Mouse (Mus musculus): ENCODE results near the gene Rufy4.

Gene Rufy4

GRCm38 (mm10) chr1:74124991-74125552 is at the start of gene Rufy4:
Rufy4 (plus strand) TSS chr1:74125541.
- DNase-seq (ENCODE audit: low spot score in 2 of 2), result peak; percentile 56 to 65

- no peak for DNase-seq (ENCODE audit: low spot score in 2 of 2)
Observed at GRCm38 (mm10) chr1:74076230-74076629, 49.1 kb upstream of the Rufy4 start.

- DNase-seq (ENCODE audit: low spot score in 2 of 2), result peak; percentile 34 to 71
Observed at GRCm38 (mm10) chr1:74077353-74077752, 48.0 kb upstream of the Rufy4 start.

- no peak for DNase-seq (ENCODE audit: low spot score in 2 of 2)
Observed at GRCm38 (mm10) chr1:74081573-74081989, 43.8 kb upstream of the Rufy4 start.

- DNase-seq (ENCODE audit: low spot score in 2 of 2), result no peak
Observed at GRCm38 (mm10) chr1:74082841-74083463, 42.4 kb upstream of the Rufy4 start.

- no peak for DNase-seq (ENCODE audit: low spot score in 2 of 2)
Observed at GRCm38 (mm10) chr1:74084065-74084705, 41.2 kb upstream of the Rufy4 start.

- DNase-seq (ENCODE audit: low spot score in 2 of 2), result no peak
Observed at GRCm38 (mm10) chr1:74084752-74085151, 40.6 kb upstream of the Rufy4 start.

- DNase-seq (ENCODE audit: low spot score in 2 of 2), result no peak
Observed at GRCm38 (mm10) chr1:74085566-74085965, 39.8 kb upstream of the Rufy4 start.

GRCm38 (mm10) chr1:74088569-74088968 is 36.8 kb upstream of the Rufy4 start:
- DNase-seq (ENCODE audit: low spot score in 2 of 2), result no peak

- DNase-seq (ENCODE audit: low spot score in 2 of 2), result no peak
Observed at GRCm38 (mm10) chr1:74090329-74090728, 35.0 kb upstream of the Rufy4 start.

- DNase-seq (ENCODE audit: low spot score in 2 of 2), result no peak
Observed at GRCm38 (mm10) chr1:74091138-74091537, 34.2 kb upstream of the Rufy4 start.

- no peak for DNase-seq (ENCODE audit: low spot score in 2 of 2)
Observed at GRCm38 (mm10) chr1:74091611-74092224, 33.6 kb upstream of the Rufy4 start.

- no peak for DNase-seq (ENCODE audit: low spot score in 2 of 2)
Observed at GRCm38 (mm10) chr1:74092242-74092641, 33.1 kb upstream of the Rufy4 start.

GRCm38 (mm10) chr1:74093447-74093846 is 31.9 kb upstream of the Rufy4 start:
- no peak for DNase-seq (ENCODE audit: low spot score in 2 of 2)

- peak in 1 of 2 experiments; percentile 46 for DNase-seq (ENCODE audit: low spot score in 2 of 2)
Observed at GRCm38 (mm10) chr1:74094497-74095270, 30.7 kb upstream of the Rufy4 start.

- DNase-seq (ENCODE audit: low spot score in 2 of 2), result no peak
Observed at GRCm38 (mm10) chr1:74095296-74095695, 30.0 kb upstream of the Rufy4 start.

GRCm38 (mm10) chr1:74095728-74096127 is 29.6 kb upstream of the Rufy4 start:
- no peak for DNase-seq (ENCODE audit: low spot score in 2 of 2)

- DNase-seq (ENCODE audit: low spot score in 2 of 2), result peak in 1 of 2 experiments; percentile 49
Observed at GRCm38 (mm10) chr1:74098004-74099000, 27.0 kb upstream of the Rufy4 start.

GRCm38 (mm10) chr1:74099001-74099435 is 26.3 kb upstream of the Rufy4 start:
- DNase-seq (ENCODE audit: low spot score in 2 of 2), result no peak

GRCm38 (mm10) chr1:74103654-74104353 is 21.5 kb upstream of the Rufy4 start:
- no peak for DNase-seq (ENCODE audit: low spot score in 2 of 2)
